Mouse (Mus musculus): ENCODE results near the gene Snrpb2.

Gene Snrpb2

DNA sequence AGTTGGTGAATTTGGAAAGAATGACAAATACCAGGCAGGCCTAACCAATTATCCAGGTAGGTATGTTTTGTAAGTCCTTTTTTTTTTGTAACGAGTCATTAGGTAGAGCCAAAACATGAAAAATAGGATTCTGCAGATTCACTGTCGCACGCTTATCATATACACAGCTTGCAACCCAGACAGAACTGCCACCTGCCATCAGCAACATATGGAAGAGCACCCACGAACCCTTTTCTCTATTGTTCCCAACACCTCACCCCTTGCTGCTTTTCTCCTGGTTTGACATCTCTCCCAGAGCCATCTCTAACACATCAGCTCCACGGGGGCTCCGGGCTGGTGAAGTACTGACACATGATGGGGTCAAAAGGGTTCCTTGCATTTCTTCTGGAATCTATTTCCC lies 31.9 kb downstream of the Snrpb2 start:
- DNase-seq (ENCODE audit: low spot score): no peak

DNA sequence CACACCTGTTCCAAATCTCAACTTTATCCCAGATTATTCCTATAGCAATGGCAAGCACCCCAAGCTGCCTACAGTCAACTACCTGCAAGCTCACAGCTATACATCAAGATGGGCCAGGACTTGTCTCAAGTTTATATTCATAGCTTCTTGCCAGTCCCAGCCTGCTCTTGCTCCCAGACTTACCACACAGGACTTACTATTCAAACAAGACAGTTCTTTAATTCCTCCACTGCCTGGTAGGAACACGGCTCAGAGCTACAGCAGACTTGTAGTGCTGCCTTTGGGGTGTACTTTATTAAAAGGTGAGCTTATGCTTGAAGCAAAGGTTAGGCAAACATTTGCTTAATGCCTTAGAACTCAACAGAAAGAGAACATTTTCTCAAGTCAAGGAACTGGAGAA lies 34.3 kb downstream of the Snrpb2 start:
- DNase-seq (ENCODE audit: low spot score): no peak

DNA sequence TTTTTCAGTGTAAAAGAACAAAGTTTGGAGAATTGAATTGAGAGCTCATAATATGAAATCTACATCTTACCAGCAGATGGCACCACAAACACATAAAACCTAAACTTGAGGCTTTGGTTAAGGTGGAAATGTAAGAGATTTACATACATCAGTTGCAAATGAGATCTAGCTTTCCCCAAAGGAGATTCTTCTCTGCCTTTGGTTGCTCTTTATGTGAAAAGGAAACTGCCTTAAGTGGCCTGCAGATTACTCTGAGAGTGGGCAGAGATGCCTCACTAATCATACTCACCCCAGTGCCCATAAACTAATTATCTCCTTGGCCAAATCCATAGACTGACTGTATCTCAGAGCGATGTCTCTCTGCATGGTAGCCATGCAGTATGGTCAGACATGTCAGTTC lies 51.0 kb downstream of the Snrpb2 start:
- DNase-seq (ENCODE audit: low spot score): no peak

DNA sequence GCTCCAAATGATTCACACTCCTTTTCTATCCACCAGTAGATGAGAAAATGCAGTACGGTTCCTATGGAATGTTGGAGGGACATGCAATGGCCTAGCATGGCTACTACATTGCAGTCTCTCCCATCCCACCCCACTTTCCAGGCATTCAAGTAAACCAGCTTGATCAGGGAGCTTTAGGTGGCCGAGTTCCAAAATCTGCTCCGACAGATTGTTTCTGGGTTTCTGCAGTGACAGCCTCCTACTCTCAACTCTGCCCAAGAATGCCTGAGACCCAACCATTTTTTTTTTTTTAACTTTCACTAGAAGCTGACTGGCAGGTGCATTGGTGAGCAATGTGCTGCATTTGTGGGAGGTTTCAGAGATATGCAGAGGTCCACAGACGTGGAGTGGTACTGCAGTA lies 51.9 kb downstream of the Snrpb2 start:
- no peak for DNase-seq (ENCODE audit: low spot score)

- DNase-seq (ENCODE audit: low spot score): no peak
These were observed 54.6 kb downstream of the Snrpb2 start for GRCm38 (mm10) chr2:143117453-143117852.

GRCm38 (mm10) chr2:143118221-143118620 lies 55.4 kb downstream of the Snrpb2 start:
- DNase-seq (ENCODE audit: low spot score): no peak

Measured in lung, postnatal 25 days (tissue).